13 mouse cellular contexts compared by ENCODE assay signal in genomic region chr3:105003960-105004463, GRCm38 (mm10). TPM values are rescaled to one million over a fixed set of nuclear protein-coding genes. Genes with fewer than 3 reads are reported as not detected.
DNase-seq lines count a peak whose midpoint lies in the region; ATAC-seq and TF ChIP-seq lines count a peak whose summit lies in the region.
"Had no signal": no experiment of that assay in that cellular context is flagged by ENCODE, and none has a peak within 500 bp of the region (broad histone marks: within the 10 kb centered on the region; RNA-seq: fewer than 3 reads in every experiment).

No protein-coding gene starts in this region.

- peaks cover 19% of the 10 kb centered on the region for H3K4me1 ChIP-seq in embryonic facial prominence, embryonic 15.5 days
- no peaks in the 10 kb centered on the region for H3K4me1 ChIP-seq in midbrain, postnatal 0 days (ENCODE audit: insufficient read depth, low read length)
- no peaks in the 10 kb centered on the region for H3K4me1 ChIP-seq in kidney, embryonic 16.5 days (ENCODE audit: insufficient read depth, low read length)
- H3K4me1 ChIP-seq: liver, embryonic 15.5 days; neural tube, embryonic 13.5 days; stomach, embryonic 15.5 days had no signal

- H3K9ac ChIP-seq in embryonic facial prominence, embryonic 15.5 days: no peak overlapping the region
- no peak overlapping the region for H3K9ac ChIP-seq in midbrain, postnatal 0 days (replicated peaks; ENCODE audit: low read length, poor library complexity, severe bottlenecking)
- H3K9ac ChIP-seq in kidney, embryonic 16.5 days (replicated peaks; ENCODE audit: low read length): no peak overlapping the region
- H3K9ac ChIP-seq: heart, embryonic 13.5 days; liver, embryonic 15.5 days; neural tube, embryonic 13.5 days; stomach, embryonic 15.5 days had no signal

- peaks cover 42% of the 10 kb centered on the region for H3K36me3 ChIP-seq in embryonic facial prominence, embryonic 15.5 days
- H3K36me3 ChIP-seq in midbrain, postnatal 0 days (ENCODE audit: insufficient read depth, low read length): peaks cover 40% of the 10 kb centered on the region
- peaks cover 54% of the 10 kb centered on the region for H3K36me3 ChIP-seq in kidney, embryonic 16.5 days (ENCODE audit: insufficient read depth, low read length)
- H3K36me3 ChIP-seq: liver, embryonic 15.5 days had no signal

- DNase-seq in gastrocnemius, postnatal 25 days: peak; percentile 33
- no peak for DNase-seq in gastrocnemius, postnatal 10 days
- peak; percentile 41 to 47 for DNase-seq in layer of hippocampus, postnatal 25 days (ENCODE audit: extremely low spot score in 1 of 2, low spot score in 1 of 2)
- DNase-seq in midbrain, postnatal 0 days (ENCODE audit: low spot score): peak; percentile 24
- no peak for DNase-seq in urinary bladder, postnatal 4 days (ENCODE audit: low spot score in 2 of 2)
- DNase-seq in kidney, postnatal 14 days: no peak

- no peak overlapping the region for H3K4me2 ChIP-seq in embryonic facial prominence, embryonic 15.5 days (replicated peaks)
- no peak overlapping the region for H3K4me2 ChIP-seq in midbrain, postnatal 0 days (ENCODE audit: low read depth, low read length, poor library complexity, severe bottlenecking)
- H3K4me2 ChIP-seq in kidney, embryonic 16.5 days (replicated peaks; ENCODE audit: low read depth, low read length): no peak overlapping the region
- H3K4me2 ChIP-seq: heart, embryonic 13.5 days; liver, embryonic 15.5 days; neural tube, embryonic 13.5 days; stomach, embryonic 15.5 days had no signal

- no peaks in the 10 kb centered on the region for H3K9me3 ChIP-seq in embryonic facial prominence, embryonic 15.5 days (replicated peaks)
- H3K9me3 ChIP-seq in midbrain, postnatal 0 days (ENCODE audit: low read length): no peaks in the 10 kb centered on the region
- H3K9me3 ChIP-seq in kidney, embryonic 16.5 days (ENCODE audit: low read length): no peaks in the 10 kb centered on the region
- H3K9me3 ChIP-seq: heart, embryonic 13.5 days; liver, embryonic 15.5 days; neural tube, embryonic 13.5 days; stomach, embryonic 15.5 days had no signal

- WGBS in embryonic facial prominence, embryonic 15.5 days: 44% methylated on average over 14 of the region's 14 CpGs
- whole genome bisulfite sequencing in midbrain, postnatal 0 days: 16% methylated on average over 14 of the region's 14 CpGs
- WGBS in kidney, embryonic 16.5 days: 90% methylated on average over 14 of the region's 14 CpGs

- no peaks in the 10 kb centered on the region for H3K27me3 ChIP-seq in embryonic facial prominence, embryonic 15.5 days
- no peaks in the 10 kb centered on the region for H3K27me3 ChIP-seq in midbrain, postnatal 0 days (ENCODE audit: insufficient read depth, low read length)
- no peaks in the 10 kb centered on the region for H3K27me3 ChIP-seq in kidney, embryonic 16.5 days (ENCODE audit: insufficient read depth, low read length)
- H3K27me3 ChIP-seq: heart, embryonic 13.5 days; liver, embryonic 15.5 days; neural tube, embryonic 13.5 days; stomach, embryonic 15.5 days had no signal

- peak overlapping the region; percentile 66 for H3K27ac ChIP-seq in embryonic facial prominence, embryonic 15.5 days (replicated peaks)
- H3K27ac ChIP-seq in midbrain, postnatal 0 days (ENCODE audit: low read depth, low read length): peak overlapping the region; percentile 26; the same call in 1 of the 2 replicates
- H3K27ac ChIP-seq in kidney, embryonic 16.5 days (ENCODE audit: low read length): no peak overlapping the region
- H3K27ac ChIP-seq: heart, embryonic 13.5 days; kidney, postnatal 0 days; liver, embryonic 15.5 days; neural tube, embryonic 13.5 days; stomach, embryonic 15.5 days had no signal

- H3K4me3 ChIP-seq in embryonic facial prominence, embryonic 15.5 days (replicated peaks): no peak overlapping the region
- no peak overlapping the region for H3K4me3 ChIP-seq in midbrain, postnatal 0 days (ENCODE audit: low read depth, low read length)
- H3K4me3 ChIP-seq in kidney, embryonic 16.5 days (ENCODE audit: low read length): no peak overlapping the region
- H3K4me3 ChIP-seq: heart, embryonic 13.5 days; liver, embryonic 15.5 days; neural tube, embryonic 13.5 days; stomach, embryonic 15.5 days had no signal

- ATAC-seq in embryonic facial prominence, embryonic 15.5 days (ENCODE audit: insufficient number of reproducible peaks, low FRiP score, low TSS enrichment, low read depth): no peak
- ATAC-seq in midbrain, postnatal 0 days (ENCODE audit: low FRiP score): peak; percentile 56
- ATAC-seq in kidney, embryonic 16.5 days (ENCODE audit: low FRiP score, low TSS enrichment): no peak

- TF ChIP-seq CTCF in midbrain, postnatal 0 days (IDR thresholded peaks at IDR 0.05): no peak

RNA-seq across cellular contexts. Expression of gene Wnt2b, which starts 42.3 kb away (rescaled TPM):
- total RNA-seq in gastrocnemius, postnatal 25 days (2021): under 1 TPM; 0.31 to 0.46 TPM
- total RNA-seq in gastrocnemius, postnatal 10 days (2021): 1 to 10 TPM; 1.6 to 1.7 TPM
- 1.3 and 1.6 TPM in 2 replicates for polyA plus RNA-seq in embryonic facial prominence, embryonic 15.5 days (2015; fragmentation: Nextera tagmentation; extraction: Ambion mirVana)
- total RNA-seq in layer of hippocampus, postnatal 25 days (2021): under 1 TPM; 0.23 to 0.66 TPM
- total RNA-seq in midbrain, postnatal 0 days (2014; rRNA removed): 2.2 and 3.2 TPM in 2 replicates
- polyA plus RNA-seq in midbrain, postnatal 0 days (2015; fragmentation: Nextera tagmentation; extraction: Ambion mirVana): 0.54 and 0.66 TPM in 2 replicates
- 0.54 and 0.80 TPM in 2 replicates for polyA plus RNA-seq in kidney, embryonic 16.5 days (2015; fragmentation: Nextera tagmentation; extraction: Ambion mirVana)

RNA-seq across cellular contexts. Expression of gene Cttnbp2nl, which starts 48.9 kb away (rescaled TPM):
- 1 to 10 TPM; 5.1 to 5.6 TPM for total RNA-seq in gastrocnemius, postnatal 25 days (2021)
- total RNA-seq in gastrocnemius, postnatal 10 days (2021): 10 to 100 TPM; 13.5 to 13.9 TPM
- polyA plus RNA-seq in embryonic facial prominence, embryonic 15.5 days (2015; fragmentation: Nextera tagmentation; extraction: Ambion mirVana): 25.9 and 29.9 TPM in 2 replicates
- 10 to 100 TPM; 26.4 to 26.6 TPM for total RNA-seq in layer of hippocampus, postnatal 25 days (2021)
- 34.1 and 36.7 TPM in 2 replicates for total RNA-seq in midbrain, postnatal 0 days (2014; rRNA removed)
- polyA plus RNA-seq in midbrain, postnatal 0 days (2015; fragmentation: Nextera tagmentation; extraction: Ambion mirVana): 41.9 and 45.7 TPM in 2 replicates
- 28.6 and 29.3 TPM in 2 replicates for polyA plus RNA-seq in kidney, embryonic 16.5 days (2015; fragmentation: Nextera tagmentation; extraction: Ambion mirVana)

Comparison
In these comparisons a context has a peak if more than half of its experiments do, and no peak if none do; other contexts are left out.
1. DNase-seq: peak in gastrocnemius, postnatal 25 days (single experiment), layer of hippocampus, postnatal 25 days (2 of 2) and midbrain, postnatal 0 days (single experiment); none in gastrocnemius, postnatal 10 days (single experiment), urinary bladder, postnatal 4 days (0 of 2) and kidney, postnatal 14 days (single experiment).